Mouse (Mus musculus): ENCODE data around the gene Pax6. TPM values are rescaled to one million over a fixed set of nuclear protein-coding genes. Genes with fewer than 3 reads are reported as not detected.

Gene Pax6
- polyA plus RNA-seq, 1 experiment from 2014 or later: 40.1 TPM

DNA sequence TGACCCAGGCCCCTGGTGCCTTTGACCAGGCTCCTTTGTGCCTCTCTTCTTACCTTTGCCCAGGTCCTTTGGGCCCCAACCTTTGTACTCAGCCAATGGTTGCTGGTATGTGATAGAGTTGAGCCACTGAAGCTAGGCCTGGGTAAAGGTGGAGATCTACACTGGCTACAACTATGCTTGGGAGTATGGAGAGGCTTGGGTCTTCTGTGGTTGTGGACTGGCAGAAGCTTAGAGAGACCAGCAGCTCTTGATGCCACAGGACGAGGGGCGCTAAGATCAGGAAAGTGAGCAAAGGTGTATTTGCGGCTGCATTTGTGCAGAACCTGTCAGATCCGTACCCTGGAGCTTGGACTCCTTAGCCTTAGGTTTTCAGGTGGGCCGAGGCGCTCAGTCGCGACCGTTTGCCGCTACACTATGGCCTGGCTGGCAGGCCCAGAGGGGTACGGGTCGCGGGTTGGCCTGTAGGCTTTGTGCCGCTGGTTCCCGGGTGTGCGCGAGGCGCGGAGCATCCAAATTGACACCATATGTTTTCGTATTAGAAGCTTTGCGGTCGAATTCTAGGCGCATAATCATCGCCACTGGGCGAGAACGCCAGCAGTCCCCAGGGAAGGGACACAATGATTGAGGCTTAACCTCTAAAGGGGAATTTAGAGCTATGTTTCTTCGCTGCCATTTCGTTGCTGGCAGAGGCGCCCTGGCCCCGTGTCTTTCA is 12.5 kb downstream of the Pax6 start:
- H3K27me3 ChIP-seq (ENCODE audit: low read depth, poor library complexity, severe bottlenecking): peaks cover 100% of the 10 kb centered on the region
- peak overlapping the region; percentile 66 for H3K4me3 ChIP-seq
- WGBS: 2% methylated on average over 30 of the region's 30 CpGs
- H3K4me1 ChIP-seq: peaks cover 54% of the 10 kb centered on the region
- no peaks in the 10 kb centered on the region for H3K9me3 ChIP-seq (replicated peaks)
- peak; percentile 63 for DNase-seq (ENCODE audit: low spot score)
- H3K27ac ChIP-seq (replicated peaks): peak overlapping the region; percentile 77
- peaks cover 2% of the 10 kb centered on the region; the same call in 1 of the 2 replicates for H3K36me3 ChIP-seq

DNA sequence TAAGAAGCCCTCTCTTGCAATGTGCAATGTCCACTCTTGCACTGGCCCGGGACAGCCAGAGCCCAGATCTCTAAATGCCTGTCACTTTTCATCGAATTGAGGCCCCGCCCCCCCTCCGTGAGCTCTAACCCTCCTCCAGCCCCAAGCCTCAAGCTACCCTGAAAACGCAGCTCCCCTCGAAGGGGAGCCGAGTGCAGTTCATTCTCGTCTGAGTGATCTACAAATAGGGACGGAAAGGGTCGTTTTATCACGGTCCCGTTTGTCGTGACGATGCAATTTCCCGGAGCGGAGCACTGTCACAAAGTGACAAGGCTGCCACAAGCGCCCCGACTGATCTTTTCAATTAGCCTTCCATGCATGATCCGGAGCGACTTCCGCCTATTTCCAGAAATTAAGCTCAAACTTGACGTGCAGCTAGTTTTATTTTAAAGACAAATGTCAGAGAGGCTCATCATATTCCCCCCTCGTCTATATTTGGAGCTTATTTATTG is 13.4 kb downstream of the Pax6 start:
- H3K27ac ChIP-seq (replicated peaks): peak overlapping the region; percentile 77
- peaks cover 57% of the 10 kb centered on the region for H3K4me1 ChIP-seq
- WGBS: under 1% methylated on average over 23 of the region's 23 CpGs
- H3K27me3 ChIP-seq (ENCODE audit: low read depth, poor library complexity, severe bottlenecking): peaks cover 100% of the 10 kb centered on the region
- DNase-seq (ENCODE audit: low spot score): peak; percentile 65
- H3K36me3 ChIP-seq: peaks cover 2% of the 10 kb centered on the region; the same call in 1 of the 2 replicates
- no peaks in the 10 kb centered on the region for H3K9me3 ChIP-seq (replicated peaks)
- peak overlapping the region; percentile 66 for H3K4me3 ChIP-seq

DNA sequence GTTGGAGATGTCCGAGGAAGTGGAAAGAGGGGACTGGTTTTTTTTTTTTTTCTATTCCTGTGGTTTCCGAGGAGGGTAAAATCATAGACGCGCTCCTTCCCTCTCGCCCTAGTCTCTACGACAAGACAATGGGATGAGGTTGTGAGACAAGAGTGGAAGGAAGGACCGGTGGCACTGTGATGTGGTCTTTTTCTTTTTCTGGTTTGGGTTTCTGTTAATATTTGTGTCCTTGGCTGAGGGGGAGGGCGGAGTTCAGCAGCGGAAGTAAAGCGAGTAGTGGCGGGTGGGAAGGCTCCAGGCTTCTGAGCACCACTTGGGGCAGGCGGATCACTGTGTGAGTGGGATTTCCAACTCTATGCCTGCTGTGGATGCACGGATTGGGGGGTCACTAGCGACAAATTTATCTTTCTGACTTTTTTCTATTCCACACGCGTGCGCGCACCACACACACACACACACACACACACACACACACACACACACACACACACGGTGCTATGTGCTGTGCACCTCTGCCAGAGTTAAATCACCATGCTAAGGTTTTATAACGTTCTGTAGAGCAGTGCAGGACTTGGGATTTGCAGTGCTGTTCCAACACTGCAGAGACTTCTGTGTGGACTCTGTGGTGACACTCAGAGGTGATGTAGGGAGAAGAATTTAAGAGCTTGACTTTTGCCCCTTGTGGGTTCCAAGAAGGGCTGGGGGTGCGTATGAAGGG is 14.1 kb downstream of the Pax6 start:
- WGBS: 2% methylated on average over 21 of the region's 21 CpGs
- Histone ChIP-seq H3K9me3 (replicated peaks) (no peaks in the 10 kb centered on the region), H3K27me3 (ENCODE audit: low read depth, poor library complexity, severe bottlenecking) (peaks cover 100% of the 10 kb centered on the region), H3K36me3 (peaks cover 2% of the 10 kb centered on the region; the same call in 1 of the 2 replicates), H3K4me3 (peak overlapping the region; percentile 66), H3K27ac (replicated peaks) (peak overlapping the region; percentile 77), H3K4me1 (peaks cover 65% of the 10 kb centered on the region)
- DNase-seq (ENCODE audit: low spot score): peak; percentile 49

DNA sequence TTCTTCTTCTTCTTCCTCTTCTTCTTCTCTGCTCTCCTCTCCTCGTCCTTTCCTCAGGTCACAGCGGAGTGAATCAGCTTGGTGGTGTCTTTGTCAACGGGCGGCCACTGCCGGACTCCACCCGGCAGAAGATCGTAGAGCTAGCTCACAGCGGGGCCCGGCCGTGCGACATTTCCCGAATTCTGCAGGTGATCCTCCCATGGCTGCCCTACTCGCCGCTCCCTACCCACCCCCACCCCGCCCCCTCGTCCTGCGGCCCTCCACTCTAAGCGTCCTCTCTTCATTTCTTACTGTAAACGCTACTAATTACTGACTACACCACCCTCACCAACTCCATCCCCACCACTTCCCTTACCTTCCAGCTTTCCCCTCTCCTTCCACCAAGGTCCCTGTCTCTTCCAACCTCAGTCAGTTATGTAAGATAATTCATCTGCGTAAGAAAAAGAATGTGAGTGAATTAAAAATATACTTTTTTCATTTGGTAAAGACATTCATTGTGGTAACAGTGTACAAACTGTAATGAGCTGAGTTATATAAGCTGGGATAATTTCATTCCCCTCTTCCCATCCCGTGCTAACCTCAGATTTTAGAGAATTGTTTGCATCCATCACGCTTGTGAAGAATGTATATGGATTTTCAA is 15.2 kb downstream of the Pax6 start:
- Histone ChIP-seq H3K27ac (replicated peaks) (peak overlapping the region; percentile 74), H3K9me3 (replicated peaks) (no peaks in the 10 kb centered on the region), H3K4me3 (peak overlapping the region; percentile 66), H3K36me3 (peaks cover 2% of the 10 kb centered on the region; the same call in 1 of the 2 replicates), H3K4me1 (peaks cover 76% of the 10 kb centered on the region), H3K27me3 (ENCODE audit: low read depth, poor library complexity, severe bottlenecking) (peaks cover 100% of the 10 kb centered on the region)
- peak; percentile 27 for DNase-seq (ENCODE audit: low spot score)
- WGBS: 2% methylated on average over 22 of the region's 22 CpGs

DNA sequence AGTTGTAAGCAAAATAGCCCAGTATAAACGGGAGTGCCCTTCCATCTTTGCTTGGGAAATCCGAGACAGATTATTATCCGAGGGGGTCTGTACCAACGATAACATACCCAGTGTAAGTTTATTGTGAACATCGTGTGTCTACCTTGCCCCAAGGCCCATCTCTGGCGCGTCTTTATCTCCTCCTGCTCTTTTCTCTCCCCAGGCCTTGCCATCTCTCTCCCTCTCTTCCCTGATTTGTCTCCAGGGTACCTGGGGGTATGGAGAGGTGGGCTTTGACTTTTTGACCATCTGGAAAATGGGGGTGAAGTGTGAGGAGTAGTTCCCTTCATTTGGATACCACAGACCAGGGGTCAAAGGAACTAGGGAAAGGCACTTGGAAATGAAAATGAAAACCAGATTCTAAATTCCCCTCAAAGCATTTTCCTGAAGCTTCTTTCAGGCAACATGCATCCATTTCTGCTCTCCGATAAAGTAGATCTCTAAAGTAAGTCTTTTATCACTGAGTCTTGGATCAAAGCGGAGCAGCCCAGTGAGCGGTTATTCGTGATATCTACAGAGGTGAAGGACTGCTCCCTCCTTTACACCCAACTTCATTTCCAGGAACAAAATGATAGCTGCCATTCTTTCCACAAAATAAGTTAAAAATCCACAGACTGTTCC is 16.4 kb downstream of the Pax6 start:
- peaks cover 2% of the 10 kb centered on the region; the same call in 1 of the 2 replicates for H3K36me3 ChIP-seq
- peaks cover 86% of the 10 kb centered on the region for H3K4me1 ChIP-seq
- 0 out of 2 replicates have a peak overlapping the region, but pooled peaks have one; percentile 9 for H3K27ac ChIP-seq (replicated peaks)
- peaks cover 100% of the 10 kb centered on the region for H3K27me3 ChIP-seq (ENCODE audit: low read depth, poor library complexity, severe bottlenecking)
- peak; percentile 34 for DNase-seq (ENCODE audit: low spot score)
- WGBS: 14% methylated on average over 11 of the region's 11 CpGs
- no peaks in the 10 kb centered on the region for H3K9me3 ChIP-seq (replicated peaks)
- H3K4me3 ChIP-seq: no peak overlapping the region

DNA sequence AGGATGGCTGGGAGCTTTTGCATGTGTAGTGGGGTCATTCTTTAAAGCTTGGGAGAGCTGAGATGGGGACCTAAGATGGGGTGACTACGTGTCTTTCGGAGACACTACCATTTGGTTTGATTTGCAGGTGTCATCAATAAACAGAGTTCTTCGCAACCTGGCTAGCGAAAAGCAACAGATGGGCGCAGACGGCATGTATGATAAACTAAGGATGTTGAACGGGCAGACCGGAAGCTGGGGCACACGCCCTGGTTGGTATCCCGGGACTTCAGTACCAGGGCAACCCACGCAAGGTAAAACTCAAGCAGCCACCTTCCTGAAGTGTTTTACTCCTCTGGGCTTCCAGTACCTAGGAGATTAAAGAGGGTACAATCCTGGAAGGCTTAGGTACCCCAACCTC is 17.0 kb downstream of the Pax6 start:
- Histone ChIP-seq H3K4me1 (peaks cover 86% of the 10 kb centered on the region), H3K27ac (replicated peaks) (peak overlapping the region; percentile 80; the same call in 1 of the 2 replicates), H3K27me3 (ENCODE audit: low read depth, poor library complexity, severe bottlenecking) (peaks cover 100% of the 10 kb centered on the region), H3K4me3 (peak overlapping the region; percentile 47; the same call in 1 of the 2 replicates), H3K36me3 (peaks cover 2% of the 10 kb centered on the region; the same call in 1 of the 2 replicates), H3K9me3 (replicated peaks) (no peaks in the 10 kb centered on the region)
- 25% methylated on average over 11 of the region's 11 CpGs for WGBS
- no peak for DNase-seq (ENCODE audit: low spot score)

DNA sequence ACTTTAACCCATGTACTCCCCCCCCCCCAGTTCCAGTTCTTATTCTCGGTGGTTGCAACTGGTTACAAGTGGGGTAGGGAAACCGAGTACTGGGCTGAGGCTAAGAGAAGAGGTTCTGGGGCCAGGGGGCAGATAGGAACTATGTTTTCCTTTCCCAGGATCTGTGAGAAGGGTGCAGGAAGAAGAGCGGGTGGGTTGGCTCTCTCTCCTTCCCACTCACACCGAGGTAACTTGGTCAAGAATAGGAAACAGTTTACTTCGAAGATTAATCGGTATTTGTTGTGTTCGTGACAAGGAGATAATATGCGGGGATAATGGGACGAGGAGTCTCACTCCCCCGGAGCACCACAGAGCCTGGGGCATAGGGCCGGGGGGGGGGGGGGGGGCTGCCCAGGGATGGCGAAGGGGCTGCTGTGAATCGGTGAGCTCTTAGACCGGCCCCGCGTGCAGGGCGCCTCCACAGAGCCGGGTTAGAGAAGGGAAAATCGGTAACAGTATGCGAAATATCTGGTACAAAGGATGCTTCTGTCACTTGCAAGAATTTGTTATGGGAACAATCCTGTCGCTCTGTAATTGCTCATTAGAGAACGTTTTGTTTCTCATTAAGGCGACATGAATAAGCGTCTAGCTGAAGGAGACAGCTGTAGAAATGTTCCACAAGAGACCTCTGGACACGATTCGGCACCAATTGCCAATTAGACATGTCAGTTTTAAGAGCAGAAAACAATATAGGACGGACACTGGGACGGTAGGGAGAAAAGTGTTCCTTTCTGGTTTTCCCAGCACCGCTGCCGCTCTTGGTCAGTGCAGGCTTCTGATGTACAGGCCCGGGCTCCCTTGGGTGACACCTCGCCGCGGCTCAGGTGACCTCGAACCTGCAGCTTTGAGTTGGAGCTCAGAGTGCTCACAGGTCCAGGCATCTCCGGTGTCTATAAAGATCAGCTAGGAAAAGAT is 17.9 kb downstream of the Pax6 start:
- 5% methylated on average over 36 of the region's 36 CpGs for WGBS
- Histone ChIP-seq H3K9me3 (replicated peaks) (no peaks in the 10 kb centered on the region), H3K4me1 (peaks cover 86% of the 10 kb centered on the region), H3K27me3 (ENCODE audit: low read depth, poor library complexity, severe bottlenecking) (peaks cover 100% of the 10 kb centered on the region), H3K27ac (replicated peaks) (peak overlapping the region; percentile 80), H3K4me3 (peak overlapping the region; percentile 47), H3K36me3 (peaks cover 2% of the 10 kb centered on the region; the same call in 1 of the 2 replicates)
- no peak for DNase-seq (ENCODE audit: low spot score)

DNA sequence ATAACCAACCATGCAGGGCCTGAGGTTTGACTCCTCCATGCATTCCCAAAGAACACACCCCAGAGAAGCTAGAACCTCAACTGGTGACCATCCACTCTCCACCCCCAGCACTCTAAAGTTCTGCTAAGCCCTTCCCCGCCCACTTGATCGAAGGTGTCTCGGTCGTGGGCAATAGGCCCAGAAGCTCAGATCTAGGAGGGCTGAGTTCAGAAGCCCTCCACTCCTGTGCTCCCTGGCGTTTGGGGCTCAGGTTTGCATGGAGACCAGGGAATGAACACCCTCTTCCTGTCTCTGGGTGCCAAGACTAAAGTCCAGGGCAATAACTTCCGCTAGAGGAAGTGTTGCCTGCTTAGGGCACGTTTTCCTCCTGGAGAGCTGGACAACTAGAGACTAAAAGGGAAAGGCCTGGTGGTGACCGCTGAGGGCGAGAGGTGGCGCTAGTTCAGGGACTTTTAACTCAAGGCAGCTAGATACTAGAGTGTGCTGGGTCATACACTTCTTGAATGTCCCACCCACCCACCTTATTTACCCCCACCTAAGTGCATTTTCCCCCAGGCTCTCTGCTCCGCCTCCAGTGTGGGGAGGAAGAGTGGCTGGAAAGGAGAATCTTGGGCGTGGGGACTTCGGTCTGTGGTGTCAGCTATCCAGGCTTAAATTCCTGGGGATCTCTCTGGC is 18.8 kb downstream of the Pax6 start:
- H3K27me3 ChIP-seq (ENCODE audit: low read depth, poor library complexity, severe bottlenecking): peaks cover 100% of the 10 kb centered on the region
- peaks cover 79% of the 10 kb centered on the region for H3K4me1 ChIP-seq
- H3K9me3 ChIP-seq (replicated peaks): no peaks in the 10 kb centered on the region
- H3K36me3 ChIP-seq: peaks cover 7% of the 10 kb centered on the region
- peak overlapping the region; percentile 80 for H3K27ac ChIP-seq (replicated peaks)
- DNase-seq (ENCODE audit: low spot score): peak; percentile 73
- WGBS: under 1% methylated on average over 13 of the region's 13 CpGs
- H3K4me3 ChIP-seq: peak overlapping the region; percentile 47

DNA sequence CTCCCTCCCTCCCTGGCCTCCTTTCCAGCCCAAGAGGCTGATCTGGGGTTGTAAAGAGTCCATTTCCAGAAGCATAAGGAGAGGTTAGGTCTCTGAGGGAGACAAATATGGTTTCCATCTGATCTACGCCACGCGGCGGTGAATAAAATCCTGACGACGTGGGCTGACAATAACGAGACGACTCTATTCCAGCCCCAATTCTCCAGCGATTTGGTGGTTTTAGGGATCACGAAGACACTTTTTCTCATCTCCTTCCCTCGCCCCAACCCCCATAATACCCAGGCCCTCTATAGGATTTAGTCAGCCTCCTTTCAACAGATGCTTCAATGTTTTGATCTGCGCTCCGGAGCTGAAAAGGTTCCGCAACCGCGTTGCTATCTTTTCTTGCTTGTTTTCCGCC is 19.3 kb downstream of the Pax6 start:
- H3K36me3 ChIP-seq: peaks cover 12% of the 10 kb centered on the region
- H3K27me3 ChIP-seq (ENCODE audit: low read depth, poor library complexity, severe bottlenecking): peaks cover 100% of the 10 kb centered on the region
- H3K4me1 ChIP-seq: peaks cover 75% of the 10 kb centered on the region

DNA sequence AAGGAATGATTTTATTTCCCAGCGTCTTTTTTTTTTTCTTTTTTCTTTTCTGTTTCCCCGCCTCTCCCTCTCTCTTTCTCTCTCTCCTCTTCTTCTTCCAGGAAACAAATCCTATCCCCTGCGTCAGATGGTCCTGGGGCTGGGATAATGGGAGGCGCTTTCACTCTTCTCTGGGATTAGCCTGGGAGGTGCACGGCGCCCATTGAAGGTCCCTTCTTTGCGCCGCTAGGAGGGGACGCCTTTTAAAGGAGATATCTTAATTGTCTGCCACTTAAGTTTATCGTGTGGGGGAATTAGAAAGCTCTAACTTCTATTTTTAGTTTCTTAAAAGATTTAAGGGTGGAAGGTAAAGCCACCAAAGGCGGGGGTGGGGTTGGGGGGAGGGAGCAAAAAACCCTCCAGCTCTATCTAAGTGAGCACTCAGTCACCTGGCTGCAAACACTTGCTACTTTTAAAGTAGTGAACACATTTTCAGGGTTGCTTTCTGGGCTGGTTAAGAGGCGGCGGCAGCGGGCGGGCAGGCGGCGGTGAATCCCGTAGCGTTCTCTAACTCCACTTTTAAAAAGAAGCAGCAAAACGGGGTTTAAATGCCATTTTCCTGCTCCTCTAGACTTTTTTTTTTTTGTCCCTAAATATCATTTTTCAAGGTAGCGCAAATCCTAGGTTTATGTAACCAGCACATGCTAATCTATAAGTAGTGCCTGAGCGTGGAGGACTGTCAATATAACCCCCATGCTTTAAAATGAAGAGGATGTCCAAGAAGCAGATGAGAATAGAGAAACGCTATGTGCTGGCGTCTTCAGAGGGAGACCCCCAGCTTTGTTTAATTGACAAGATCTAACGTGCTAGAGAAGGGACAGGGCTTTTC is 20.0 kb downstream of the Pax6 start:
- WGBS: under 1% methylated on average over 25 of the region's 25 CpGs
- H3K9me3 ChIP-seq (replicated peaks): no peaks in the 10 kb centered on the region
- H3K4me3 ChIP-seq: peak overlapping the region; percentile 47
- H3K27ac ChIP-seq (replicated peaks): peak overlapping the region; percentile 80
- peaks cover 100% of the 10 kb centered on the region for H3K27me3 ChIP-seq (ENCODE audit: low read depth, poor library complexity, severe bottlenecking)
- peaks cover 72% of the 10 kb centered on the region for H3K4me1 ChIP-seq
- DNase-seq (ENCODE audit: low spot score): peak; percentile 53
- H3K36me3 ChIP-seq: peaks cover 14% of the 10 kb centered on the region

More for the DNA sequence above, 19.3 kb downstream of the Pax6 start:
- Histone ChIP-seq H3K9me3 (replicated peaks) (no peaks in the 10 kb centered on the region), H3K27ac (replicated peaks) (peak overlapping the region; percentile 80), H3K4me3 (peak overlapping the region; percentile 47)
- WGBS: under 1% methylated on average over 17 of the region's 17 CpGs
- DNase-seq (ENCODE audit: low spot score): no peak
